Mouse (Mus musculus) kidney, postnatal 0 days (tissue): ENCODE results near the gene Skap2. TPM values are rescaled to one million over a fixed set of nuclear protein-coding genes. Genes with fewer than 3 reads are reported as not detected.

Source experiments
- ATAC-seq: fragments of 200-750 bp; cut with Nextera tagmentation; replicated peaks from 2 replicates; pipeline ENCODE4 v1.8.0; 2017; ENCODE audit warnings: low read depth, moderate number of reproducible peaks, moderate TSS enrichment, moderate library complexity; ENCODE audit not compliant: low FRiP score
- DNase-seq: peaks from one replicate; pipeline ENCODE4 v3.0.0-alpha.2; 2016; ENCODE audit warnings: low spot score
- H3K27ac ChIP-seq: fragments of 300-500 bp; sonication (generic); 2 replicates; pipeline ENCODE4 v1.5.1; 2014; ENCODE audit warnings: mild to moderate bottlenecking
- H3K27me3 ChIP-seq: fragments of 300-500 bp; sonication (generic); 2 replicates; pipeline ENCODE4 v1.6.1; 2014; ENCODE audit warnings: low read length, mixed read lengths; ENCODE audit not compliant: insufficient read depth
- H3K36me3 ChIP-seq: fragments of 300-500 bp; sonication (generic); 2 replicates; pipeline ENCODE4 v1.6.1; 2014; ENCODE audit warnings: low read length, mixed read lengths; ENCODE audit not compliant: insufficient read depth
- H3K4me1 ChIP-seq: fragments of 300-500 bp; sonication (generic); replicated peaks from 2 replicates; pipeline ENCODE4 v1.6.1; 2014; ENCODE audit warnings: antibody characterized with exemption, low read length, mixed read lengths; ENCODE audit not compliant: insufficient read depth
- H3K4me2 ChIP-seq: fragments of 300-500 bp; sonication (generic); 2 replicates; pipeline ENCODE4 v1.6.1; 2014; ENCODE audit warnings: mild to moderate bottlenecking, low read length, moderate library complexity, mixed read lengths
- H3K4me3 ChIP-seq: fragments of 300-500 bp; sonication (generic); replicated peaks from 2 replicates; pipeline ENCODE4 v1.5.1; 2014; ENCODE audit warnings: low read depth, low read length
- H3K9ac ChIP-seq: fragments of 300-500 bp; sonication (generic); 2 replicates; pipeline ENCODE4 v1.6.1; 2014; ENCODE audit warnings: low read depth, low read length
- H3K9me3 ChIP-seq: fragments of 300-500 bp; sonication (generic); replicated peaks from 2 replicates; pipeline ENCODE4 v1.6.1; 2016; ENCODE audit warnings: low read length, inconsistent platforms, mixed read lengths
- CTCF ChIP-seq: IDR thresholded peaks from 2 replicates; pipeline ENCODE4 v1.5.1; 2016; ENCODE audit warnings: antibody characterized with exemption, low read depth, mild to moderate bottlenecking, moderate library complexity
- WGBS: fragments of 180-500 bp; shearing (Covaris S2); extraction: QIAGEN DNeasy Blood & Tissue Kit; methylation state at CpG from one replicate; pipeline ENCODE4 v1.1.7; 2014; 5-methylcytosine and 5-hydroxymethylcytosine counted together
- polyA plus RNA-seq: library from polyadenylated mRNA; unstranded; fragments of >200 nt; fragmentation: Nextera tagmentation; extraction: Ambion mirVana; gene quantifications from 2 replicates; pipeline ENCODE4 v1.2.1, GENCODE M21; 2015

Gene Skap2
- polyA plus RNA-seq, 1 experiment from 2014 or later = 35.6 TPM

DNA sequence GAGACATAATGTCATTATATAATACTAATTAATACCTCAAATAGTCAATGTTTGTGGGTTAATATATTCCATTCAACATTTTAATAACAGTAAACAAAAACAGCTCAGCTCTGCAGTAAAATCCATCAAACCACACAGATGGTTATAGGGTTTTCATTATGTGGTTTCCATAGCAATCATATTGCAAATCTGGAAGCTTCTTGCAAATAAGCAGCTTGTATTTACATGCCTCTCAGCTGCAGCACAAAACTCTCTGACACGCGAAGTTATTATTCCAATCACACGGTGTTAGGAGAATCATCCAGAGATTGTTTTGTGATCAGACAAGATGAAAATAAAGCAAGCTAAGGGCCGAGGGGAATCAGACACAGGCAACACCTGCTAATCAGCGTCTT is 129.5 kb downstream of the Skap2 start:
- Histone ChIP-seq H3K27me3 (no peaks in the 10 kb centered on the region), H3K36me3 (no peaks in the 10 kb centered on the region), H3K4me1 (peaks cover 11% of the 10 kb centered on the region), H3K4me3 (no peak overlapping the region), H3K9ac (no peak overlapping the region), H3K9me3 (no peaks in the 10 kb centered on the region), H3K27ac (no peak overlapping the region), H3K4me2 (no peak overlapping the region)
- no peak for TF ChIP-seq CTCF
- WGBS = 65% methylated on average over 5 of the region's 5 CpGs
- DNase-seq (no peak), ATAC-seq (no peak)

DNA sequence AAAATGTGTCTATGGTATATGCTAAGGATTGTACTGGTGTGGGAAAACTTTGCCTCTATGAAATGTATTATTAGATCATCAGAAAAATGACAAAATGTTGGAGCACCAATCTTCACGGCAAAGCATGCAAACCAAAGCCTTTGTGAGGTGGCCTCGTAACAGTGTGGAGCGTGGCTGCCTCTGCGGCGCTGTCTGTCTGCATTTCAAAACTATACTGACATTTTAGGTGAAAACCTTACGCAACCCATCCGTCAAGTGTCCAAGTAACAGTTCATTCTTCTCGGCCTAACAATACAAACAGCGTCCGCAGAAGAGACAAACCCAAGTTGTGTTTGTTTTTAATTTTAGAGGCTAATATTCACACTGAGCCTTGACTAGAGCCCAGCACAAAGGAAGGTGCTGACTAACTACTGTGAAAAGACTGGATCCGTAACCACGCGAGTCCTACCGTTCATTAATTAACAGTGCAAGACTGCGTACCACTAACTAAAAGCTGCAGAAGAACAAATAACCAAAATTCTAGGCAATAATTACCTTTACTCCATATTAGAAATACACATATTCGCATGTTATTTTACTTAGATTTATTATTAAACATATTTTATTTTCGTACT is 130.0 kb downstream of the Skap2 start:
- DNase-seq (no peak), ATAC-seq (no peak)
- no peak for TF ChIP-seq CTCF
- WGBS = 70% methylated on average over 17 of the region's 17 CpGs
- Histone ChIP-seq H3K4me1 (peaks cover 11% of the 10 kb centered on the region), H3K9ac (no peak overlapping the region), H3K27me3 (no peaks in the 10 kb centered on the region), H3K4me2 (no peak overlapping the region), H3K9me3 (no peaks in the 10 kb centered on the region), H3K27ac (no peak overlapping the region), H3K36me3 (no peaks in the 10 kb centered on the region), H3K4me3 (no peak overlapping the region)

DNA sequence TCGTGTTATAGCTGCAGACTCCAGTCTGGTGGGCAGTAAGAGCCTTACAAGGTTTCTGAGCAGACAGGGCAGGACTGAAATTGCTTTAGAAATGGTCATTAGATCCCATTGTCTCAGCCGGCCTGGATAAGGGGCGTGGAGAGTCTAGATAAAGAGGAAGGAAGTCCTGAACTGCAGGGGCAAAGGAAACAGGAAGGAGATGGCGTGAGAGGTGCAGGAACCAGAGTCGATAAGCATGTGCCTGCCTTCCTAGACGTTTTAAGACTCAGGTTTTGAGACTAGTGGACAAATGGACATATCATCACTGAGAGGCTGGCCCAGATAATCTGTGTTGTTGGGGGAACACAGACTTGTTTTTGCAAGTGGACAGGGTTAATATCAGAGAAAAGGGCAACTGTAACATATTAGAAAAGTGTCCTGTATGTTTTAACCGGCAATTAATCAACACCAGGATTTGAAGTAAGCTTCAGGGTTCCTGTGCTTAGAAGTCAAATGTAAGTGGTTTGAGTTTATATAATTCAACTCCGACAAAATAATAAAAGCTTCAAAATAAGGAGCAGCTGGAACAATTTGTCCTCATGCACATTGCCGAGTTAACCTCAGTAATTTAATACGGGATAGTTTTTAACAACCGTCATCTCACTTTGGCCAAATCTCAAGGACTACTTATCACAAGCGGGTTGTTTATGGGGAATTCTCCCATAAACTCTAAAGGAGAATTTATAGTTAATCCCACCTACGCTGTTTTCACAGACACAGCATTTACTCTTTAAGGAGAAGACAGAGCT is 131.0 kb downstream of the Skap2 start:
- no peak for TF ChIP-seq CTCF
- no peak overlapping the region for H3K4me3 ChIP-seq
- H3K27ac ChIP-seq = peak overlapping the region; percentile 90
- peak overlapping the region; percentile 30 for H3K4me2 ChIP-seq
- no peak overlapping the region for H3K9ac ChIP-seq
- ATAC-seq = peak; percentile 49; the same call in 1 of the 2 replicates
- peaks cover 11% of the 10 kb centered on the region for H3K4me1 ChIP-seq
- no peaks in the 10 kb centered on the region for H3K36me3 ChIP-seq
- peak; percentile 94 for DNase-seq
- no peaks in the 10 kb centered on the region for H3K9me3 ChIP-seq
- no peaks in the 10 kb centered on the region for H3K27me3 ChIP-seq
- WGBS = 18% methylated on average over 13 of the region's 13 CpGs

DNA sequence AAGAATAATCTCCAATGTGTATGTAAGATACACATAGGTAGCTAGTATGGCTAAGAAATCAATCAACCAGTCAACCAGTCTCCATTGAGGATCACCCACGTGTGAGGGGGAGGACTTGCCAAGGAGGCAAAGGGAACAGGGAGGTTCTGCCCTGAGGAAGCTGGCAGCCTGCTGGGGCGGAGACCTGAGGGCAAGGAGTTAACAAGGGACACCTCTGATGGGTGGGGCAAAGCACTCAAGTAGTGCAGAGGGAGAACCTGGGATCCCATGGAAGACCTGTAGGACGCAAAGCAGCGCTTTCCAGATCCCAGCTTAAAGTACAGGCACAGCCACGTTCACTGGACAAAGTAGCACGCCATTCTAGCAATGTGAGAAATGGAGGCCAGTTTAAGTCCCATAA is 131.6 kb downstream of the Skap2 start:
- H3K4me2 ChIP-seq = peak overlapping the region; percentile 21; the same call in 1 of the 2 replicates
- 23% methylated on average over 6 of the region's 6 CpGs for WGBS
- ATAC-seq = peak; percentile 73

GRCm38 (mm10) chr6:51878551-51878950 is 133.8 kb downstream of the Skap2 start:
- no peak for TF ChIP-seq CTCF
- Histone ChIP-seq H3K4me1 (peaks cover 11% of the 10 kb centered on the region), H3K27ac (no peak overlapping the region), H3K4me2 (no peak overlapping the region), H3K36me3 (no peaks in the 10 kb centered on the region), H3K9ac (no peak overlapping the region), H3K27me3 (no peaks in the 10 kb centered on the region), H3K4me3 (no peak overlapping the region), H3K9me3 (no peaks in the 10 kb centered on the region)
- no peak for DNase-seq
- 81% methylated on average over 2 of the region's 2 CpGs for WGBS
- ATAC-seq = no peak

More for the DNA sequence above, 131.6 kb downstream of the Skap2 start:
- DNase-seq = peak; percentile 65
- Histone ChIP-seq H3K9ac (no peak overlapping the region), H3K36me3 (no peaks in the 10 kb centered on the region), H3K9me3 (no peaks in the 10 kb centered on the region), H3K27me3 (no peaks in the 10 kb centered on the region), H3K4me1 (peaks cover 11% of the 10 kb centered on the region), H3K4me3 (no peak overlapping the region), H3K27ac (peak overlapping the region; percentile 90)
- TF ChIP-seq CTCF = no peak

DNA sequence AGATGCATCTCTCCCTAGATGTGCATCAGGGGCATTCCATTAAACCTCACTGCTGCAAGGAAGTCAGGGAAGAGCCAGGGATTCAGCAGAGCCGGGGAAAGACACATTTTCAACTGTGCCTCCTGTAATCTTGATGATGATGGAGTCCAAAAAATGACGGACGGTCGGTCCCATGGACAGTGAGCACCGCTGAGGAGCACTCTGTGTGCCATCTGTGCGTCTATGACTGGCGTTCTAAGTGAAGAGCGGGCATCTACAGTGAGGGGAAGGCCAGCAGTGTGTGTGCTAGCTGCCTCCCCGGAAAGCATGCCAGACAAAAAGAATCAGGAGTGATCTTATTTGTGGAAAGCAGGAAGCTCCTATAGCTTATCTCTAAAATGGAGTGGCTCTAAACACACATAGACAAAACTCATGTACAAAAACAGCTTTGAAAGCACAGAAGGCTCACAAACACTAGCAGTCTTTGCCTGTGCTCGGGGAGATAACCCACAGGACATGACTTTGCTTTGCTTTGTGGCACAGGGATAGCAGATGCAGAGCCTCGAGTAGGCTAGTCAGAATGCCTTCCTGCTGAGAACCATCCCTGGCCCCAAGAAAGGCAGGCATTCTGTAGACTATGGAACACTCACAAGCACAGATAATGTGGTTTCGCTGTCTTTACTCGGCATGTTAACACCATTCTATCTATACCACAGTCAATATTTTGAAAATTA is 135.4 kb downstream of the Skap2 start:
- no peak for DNase-seq
- Histone ChIP-seq H3K27me3 (no peaks in the 10 kb centered on the region), H3K9me3 (no peaks in the 10 kb centered on the region), H3K4me3 (no peak overlapping the region), H3K4me2 (no peak overlapping the region), H3K9ac (no peak overlapping the region), H3K27ac (no peak overlapping the region), H3K4me1 (peaks cover 11% of the 10 kb centered on the region), H3K36me3 (no peaks in the 10 kb centered on the region)
- no peak for TF ChIP-seq CTCF
- WGBS = 84% methylated on average over 13 of the region's 13 CpGs
- no peak for ATAC-seq
